Mouse (Mus musculus) CH12.LX (cell line): Measurements from ENCODE around the gene Hist1h3b.
"Not testable (repeated sequence)": the region's sequence is repeated elsewhere in the genome, so short reads cannot be mapped to it uniquely, and the experiment has no call there.

Source experiments
- BHLHE40 ChIP-seq: IDR thresholded peaks from 2 replicates; pipeline ENCODE4 v1.6.1; 2011; ENCODE audit warnings: mild to moderate bottlenecking, low read depth, low read length, improper control_type of control experiment
- CTCF ChIP-seq, 2 experiments: IDR thresholded peaks in 1 of 2; conservative IDR thresholded peaks in 1 of 2; 2 replicates each; pipeline ENCODE4 v1.5.1; 2011 to 2012; ENCODE audit warnings: low read depth in 2 of 2, low read length in 2 of 2, improper control_type of control experiment in 1 of 2, inconsistent platforms in 1 of 2, mild to moderate bottlenecking in 1 of 2, moderate library complexity in 1 of 2
- E2F4 ChIP-seq: IDR thresholded peaks from 2 replicates; pipeline ENCODE4 v1.6.1; 2011; ENCODE audit warnings: low read depth, low read length, improper control_type of control experiment; ENCODE audit not compliant: insufficient replicate concordance
- EP300 ChIP-seq: IDR thresholded peaks from 2 replicates; pipeline ENCODE4 v1.6.1; 2011; ENCODE audit warnings: low read length, improper control_type of control experiment
- MAFK ChIP-seq: IDR thresholded peaks from 2 replicates; pipeline ENCODE4 v1.6.1; 2011; ENCODE audit warnings: low read length, improper control_type of control experiment; ENCODE audit not compliant: insufficient replicate concordance
- MEF2A ChIP-seq: IDR thresholded peaks from 2 replicates; pipeline ENCODE4 v1.6.1; 2014; ENCODE audit warnings: low read depth, mild to moderate bottlenecking, inconsistent platforms, low read length, improper control_type of control experiment, borderline replicate concordance
- NELFE ChIP-seq: IDR thresholded peaks from 2 replicates; pipeline ENCODE4 v1.6.1; 2011; ENCODE audit warnings: low read depth, low read length, improper control_type of control experiment
- SIN3A ChIP-seq: IDR thresholded peaks from 2 replicates; pipeline ENCODE4 v1.6.1; 2012; ENCODE audit warnings: low read length, improper control_type of control experiment, inconsistent platforms
- TCF12 ChIP-seq: IDR thresholded peaks from 2 replicates; pipeline ENCODE4 v1.6.1; 2014; ENCODE audit warnings: low read depth, mild to moderate bottlenecking, inconsistent platforms, low read length, improper control_type of control experiment
- UBTF ChIP-seq: IDR thresholded peaks from 2 replicates; pipeline ENCODE4 v1.6.1; 2012; ENCODE audit warnings: low read depth, mild to moderate bottlenecking, inconsistent platforms, low read length, improper control_type of control experiment, moderate library complexity

- TF ChIP-seq MEF2A; CTCF (conservative IDR thresholded peaks at IDR 0.05 in 1 of 2, IDR thresholded peaks at IDR 0.05 in 1 of 2; ENCODE audit: low read depth in 2 of 2, low read length in 2 of 2); NELFE; E2F4; TCF12; SIN3A; BHLHE40; UBTF; EP300; MAFK: not testable (repeated sequence)
Measured at GRCm38 (mm10) chr13:23702801-23703200, 49.3 kb upstream of the Hist1h3b start.
